Comparison of ENCODE assay signal across 12 mouse cellular contexts in genomic region chr14:121608522-121608921, GRCm38 (mm10).
DNase-seq lines count a peak whose midpoint lies in the region; ATAC-seq and TF ChIP-seq lines count a peak whose summit lies in the region.
"Had no signal": no experiment of that assay in that cellular context is flagged by ENCODE, and none has a peak within 500 bp of the region (broad histone marks: within the 10 kb centered on the region; RNA-seq: fewer than 3 reads in every experiment).

No protein-coding gene starts in this region.

- H3K27ac ChIP-seq in heart, embryonic 13.5 days (replicated peaks): no peak overlapping the region
- H3K27ac ChIP-seq in lung, postnatal 0 days (ENCODE audit: low read length): no peak overlapping the region
- H3K27ac ChIP-seq in limb, embryonic 12.5 days: no peak overlapping the region
- H3K27ac ChIP-seq: macrophage had no signal

- no peak for DNase-seq in heart, adult 8-10 months (ENCODE audit: low spot score)
- DNase-seq in lung, postnatal 0 days (ENCODE audit: low spot score): no peak
- DNase-seq in lung, postnatal 4 days: no peak
- peak; percentile 39 for DNase-seq in embryo, embryonic 11 days
- DNase-seq in layer of hippocampus, postnatal 10 days (ENCODE audit: low spot score in 2 of 2): no peak
- DNase-seq: cerebellum, adult 11-12 months; forebrain, postnatal 0 days; right cerebral cortex, postnatal 25 days had no signal

- TF ChIP-seq CTCF in lung, postnatal 0 days (IDR thresholded peaks at IDR 0.05): no peak

- H3K4me3 ChIP-seq in heart, embryonic 13.5 days: no peak overlapping the region
- no peak overlapping the region for H3K4me3 ChIP-seq in lung, postnatal 0 days (ENCODE audit: low read depth, low read length)
- 0 out of 2 replicates have a peak overlapping the region, but pooled peaks have one; percentile 2 for H3K4me3 ChIP-seq in limb, embryonic 12.5 days (replicated peaks)

- ATAC-seq in heart, embryonic 13.5 days (ENCODE audit: extremely low read depth, insufficient number of reproducible peaks, low FRiP score, low TSS enrichment): no peak
- ATAC-seq in lung, postnatal 0 days: peak; percentile 57; the same call in 1 of the 2 replicates
- ATAC-seq in limb, embryonic 12.5 days (ENCODE audit: insufficient number of reproducible peaks, insufficient read depth, low FRiP score, low TSS enrichment, low read depth): peak; percentile 66
- ATAC-seq: forebrain, postnatal 0 days; inflammation-experienced regulatory T-cells, adult 6 months had no signal

- no peaks in the 10 kb centered on the region for H3K27me3 ChIP-seq in heart, embryonic 13.5 days (replicated peaks)
- H3K27me3 ChIP-seq in lung, postnatal 0 days (replicated peaks; ENCODE audit: insufficient read depth, low read length): no peaks in the 10 kb centered on the region
- no peaks in the 10 kb centered on the region for H3K27me3 ChIP-seq in limb, embryonic 12.5 days

- H3K4me2 ChIP-seq in heart, embryonic 13.5 days: peak overlapping the region; percentile 48
- no peak overlapping the region for H3K4me2 ChIP-seq in lung, postnatal 0 days (replicated peaks; ENCODE audit: low read depth, low read length)
- H3K4me2 ChIP-seq in limb, embryonic 12.5 days: peak overlapping the region; percentile 38

- peaks cover 25% of the 10 kb centered on the region for H3K4me1 ChIP-seq in heart, embryonic 13.5 days
- H3K4me1 ChIP-seq in lung, postnatal 0 days (ENCODE audit: insufficient read depth, low read depth, low read length): 0 out of 2 replicates have a peak, but pooled peaks cover 4% of the 10 kb centered on the region
- peaks cover 16% of the 10 kb centered on the region for H3K4me1 ChIP-seq in limb, embryonic 12.5 days (replicated peaks)

- peaks cover 6% of the 10 kb centered on the region; the same call in 1 of the 2 replicates for H3K36me3 ChIP-seq in heart, embryonic 13.5 days
- no peaks in the 10 kb centered on the region for H3K36me3 ChIP-seq in lung, postnatal 0 days (ENCODE audit: insufficient read depth, low read length)
- 0 out of 2 replicates have a peak, but pooled peaks cover 3% of the 10 kb centered on the region for H3K36me3 ChIP-seq in limb, embryonic 12.5 days

- H3K9ac ChIP-seq in heart, embryonic 13.5 days: no peak overlapping the region
- H3K9ac ChIP-seq in lung, postnatal 0 days (replicated peaks; ENCODE audit: low read depth): no peak overlapping the region
- no peak overlapping the region for H3K9ac ChIP-seq in limb, embryonic 12.5 days (replicated peaks)
- H3K9ac ChIP-seq: forebrain, postnatal 0 days had no signal

- WGBS in heart, embryonic 13.5 days: 9% methylated on average over 5 of the region's 5 CpGs
- WGBS in lung, postnatal 0 days: 25% methylated on average over 5 of the region's 5 CpGs
- 7% methylated on average over 5 of the region's 5 CpGs for WGBS in limb, embryonic 12.5 days

- no peaks in the 10 kb centered on the region for H3K9me3 ChIP-seq in heart, embryonic 13.5 days
- no peaks in the 10 kb centered on the region for H3K9me3 ChIP-seq in lung, postnatal 0 days (ENCODE audit: low read length)
- H3K9me3 ChIP-seq in limb, embryonic 12.5 days: no peaks in the 10 kb centered on the region

- no peak for TF ChIP-seq EP300 in lung, postnatal 0 days (IDR thresholded peaks at IDR 0.05)
